Mouse (Mus musculus) bone marrow macrophage, adult 2 months (primary cell): ENCODE measurements around the gene 0610010K14Rik.

Source experiments
- CTCF ChIP-seq: IDR thresholded peaks from 2 replicates; pipeline ENCODE4 v1.5.1; 2012; ENCODE audit warnings: low read depth, mild to moderate bottlenecking, low read length, moderate library complexity
- POLR2A ChIP-seq: IDR thresholded peaks from 2 replicates; pipeline ENCODE4 v1.6.1; 2012; ENCODE audit warnings: mild to moderate bottlenecking, low read depth, low read length, borderline replicate concordance

DNA sequence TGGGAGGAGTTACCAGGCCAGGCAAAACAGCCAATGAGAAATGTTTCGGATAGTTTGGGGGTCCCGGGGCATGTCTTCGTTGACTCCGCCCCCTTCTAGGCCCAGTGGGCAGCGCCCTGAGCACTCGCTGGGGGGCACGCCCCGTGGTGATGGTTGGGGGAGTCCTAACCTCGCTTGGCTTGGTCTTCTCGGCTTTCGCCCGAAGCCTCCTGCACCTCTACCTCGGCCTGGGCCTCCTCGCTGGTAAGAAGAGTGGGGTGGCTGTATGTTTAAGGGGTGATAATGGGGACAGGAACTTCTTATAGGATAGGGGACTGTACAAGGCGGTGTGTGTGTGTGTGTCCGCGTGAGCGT lies 22.9 kb downstream of the 0610010K14Rik start:
- no peak for TF ChIP-seq POLR2A
- no peak for TF ChIP-seq CTCF
